Mouse (Mus musculus) v-Abl transformed pro-B cells (cell line): ENCODE measurements around the gene Zfand3.

Experiments used
- in situ Hi-C, 2 experiments: fragments of 400-800 bp; cut with MboI; formaldehyde crosslinking; loops; one replicate each; pipeline ENCODE4 v1.15.1; 2025; ENCODE audit not compliant: unreplicated experiment in 2 of 2

Zfand3 gene

GRCm38 (mm10) chr17:30004203-30005102 is at the start of gene Zfand3:
Zfand3 (plus strand) TSS chr17:30004733.
- in situ Hi-C loops, result no loop called here

GRCm38 (mm10) chr17:29955880-29956279 is 48.7 kb upstream of the Zfand3 start:
- in situ Hi-C loops, result no loop called here

GRCm38 (mm10) chr17:29963730-29964259 is 40.7 kb upstream of the Zfand3 start:
- in situ Hi-C loops, result no loop called here

- in situ Hi-C loops, result no loop called here
These were observed 39.0 kb upstream of the Zfand3 start for GRCm38 (mm10) chr17:29965506-29965905.

- in situ Hi-C loops, result loop anchor here in 1 of 2 experiments (10.0 kb wide), 1 partner anchor 135 kb away; no protein-coding TSS in a partner anchor
These were observed 34.4 kb upstream of the Zfand3 start, which contains the start of gene Mdga1 for GRCm38 (mm10) chr17:29970037-29970555. Mdga1 (minus strand) TSS chr17:29970087.

GRCm38 (mm10) chr17:29971761-29972432 is 32.6 kb upstream of the Zfand3 start:
- in situ Hi-C loops, result loop anchor here in 1 of 2 experiments (10.0 kb wide), 1 partner anchor 133 kb away; no protein-coding TSS in a partner anchor

GRCm38 (mm10) chr17:29973226-29973625 is 31.3 kb upstream of the Zfand3 start:
- in situ Hi-C loops, result loop anchor here in 1 of 2 experiments (10.0 kb wide), 1 partner anchor 132 kb away; no protein-coding TSS in a partner anchor

GRCm38 (mm10) chr17:29975731-29976130 is 28.8 kb upstream of the Zfand3 start:
- in situ Hi-C loops, result loop anchor here (5.0 to 10.0 kb wide), 4 partner anchors 47 to 477 kb away; no protein-coding TSS in a partner anchor

- in situ Hi-C loops, result loop anchor here (5.0 to 10.0 kb wide), 4 partner anchors 43 to 473 kb away; no protein-coding TSS in a partner anchor
These were observed 25.5 kb upstream of the Zfand3 start for GRCm38 (mm10) chr17:29979020-29979419.

GRCm38 (mm10) chr17:29979841-29980240 is 24.7 kb upstream of the Zfand3 start:
- in situ Hi-C loops, result loop anchor here (5.0 to 10.0 kb wide), 4 partner anchors 42 to 472 kb away; no protein-coding TSS in a partner anchor

GRCm38 (mm10) chr17:29981568-29981967 is 23.0 kb upstream of the Zfand3 start:
- in situ Hi-C loops, result no loop called here

GRCm38 (mm10) chr17:29983190-29983589 is 21.3 kb upstream of the Zfand3 start:
- in situ Hi-C loops, result no loop called here

GRCm38 (mm10) chr17:29984931-29985330 is 19.6 kb upstream of the Zfand3 start:
- in situ Hi-C loops, result no loop called here

- in situ Hi-C loops, result no loop called here
These were observed 19.0 kb upstream of the Zfand3 start for GRCm38 (mm10) chr17:29985534-29985933.

- in situ Hi-C loops, result no loop called here
These were observed 16.4 kb upstream of the Zfand3 start for GRCm38 (mm10) chr17:29988141-29988540.

GRCm38 (mm10) chr17:29989653-29990052 is 14.9 kb upstream of the Zfand3 start:
- in situ Hi-C loops, result no loop called here

GRCm38 (mm10) chr17:29990136-29990535 is 14.4 kb upstream of the Zfand3 start:
- in situ Hi-C loops, result no loop called here

- in situ Hi-C loops, result no loop called here
These were observed 13.7 kb upstream of the Zfand3 start for GRCm38 (mm10) chr17:29990845-29991244.

GRCm38 (mm10) chr17:29993488-29993887 is 11.0 kb upstream of the Zfand3 start:
- in situ Hi-C loops, result no loop called here

- in situ Hi-C loops, result no loop called here
These were observed 10.5 kb upstream of the Zfand3 start for GRCm38 (mm10) chr17:29994011-29994410.

- in situ Hi-C loops, result no loop called here
These were observed 10.1 kb upstream of the Zfand3 start for GRCm38 (mm10) chr17:29994459-29994858.
